Mouse (Mus musculus): Measurements from ENCODE around the gene Gzmg. TPM values are rescaled to one million over a fixed set of nuclear protein-coding genes. Genes with fewer than 3 reads are reported as not detected.
"Not testable (repeated sequence)": the region's sequence is repeated elsewhere in the genome, so short reads cannot be mapped to it uniquely, and the experiment has no call there.

Gene Gzmg
- polyA plus RNA-seq, 2 experiments, result not detected

DNA sequence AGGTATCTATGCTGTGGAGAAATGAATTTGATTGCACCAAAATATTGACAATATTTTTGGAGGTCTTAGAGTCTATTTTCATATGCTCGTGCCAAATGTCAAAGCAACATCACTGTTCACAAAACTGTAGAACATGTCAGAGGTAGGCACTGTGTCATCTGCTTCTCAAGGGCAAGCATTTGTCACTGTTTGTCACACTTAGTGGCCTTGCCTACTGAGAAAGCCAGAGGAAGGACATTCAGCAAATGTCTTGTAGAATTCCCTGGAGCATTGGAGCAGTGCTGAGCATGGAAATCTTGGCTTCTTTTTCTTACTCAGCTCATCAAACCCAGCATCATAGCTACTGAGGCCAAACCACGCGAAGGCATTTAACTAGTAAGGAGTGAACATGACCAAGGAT is 35.9 kb downstream of the Gzmg start:
- Histone ChIP-seq H3K27me3 (ENCODE audit: control insufficient read depth, insufficient read depth, low read length) (no peaks in the 10 kb centered on the region), H3K4me3 (ENCODE audit: insufficient read depth in 1 of 2, low read depth in 2 of 2, low read length in 2 of 2) (no peak overlapping the region), H3K36me3 (replicated peaks; ENCODE audit: control insufficient read depth, insufficient read depth, low read depth) (no peaks in the 10 kb centered on the region), H3K9ac (replicated peaks) (no peak overlapping the region), H3K4me1 (replicated peaks; ENCODE audit: control insufficient read depth in 2 of 2, insufficient read depth in 2 of 2, low read length in 1 of 2) (no peaks in the 10 kb centered on the region), H3K27ac (no peak overlapping the region), H3K4me2 (ENCODE audit: low read depth) (no peak overlapping the region), H3K9me3 (ENCODE audit: control insufficient read depth, low read length) (no peaks in the 10 kb centered on the region)
- TF ChIP-seq CTCF (IDR thresholded peaks at IDR 0.05; ENCODE audit: low read depth), result no peak
- TF ChIP-seq EP300 (IDR thresholded peaks at IDR 0.05; ENCODE audit: low read depth), result no peak
- no peak for DNase-seq (ENCODE audit: low read depth in 3 of 3, low spot score in 3 of 3)
- ATAC-seq (ENCODE audit: insufficient read depth), result no peak
- 62% methylated on average over 3 of the region's 3 CpGs for WGBS (ENCODE audit: insufficient replicate concordance)

GRCm38 (mm10) chr14:56120525-56120924 is 38.9 kb downstream of the Gzmg start, which contains the start of gene Gzme:
Gene Gzme (minus strand): TSS chr14:56120625.
- H3K9ac ChIP-seq (replicated peaks), result no peak within 1 kb of the TSS
- no peaks in the 10 kb centered on the region for H3K27me3 ChIP-seq (ENCODE audit: control insufficient read depth, insufficient read depth, low read length)
- ATAC-seq (ENCODE audit: insufficient read depth), result no peak
- no peak for DNase-seq (ENCODE audit: low read depth in 3 of 3, low spot score in 3 of 3)
- H3K27ac ChIP-seq, result no peak within 1 kb of the TSS
- H3K36me3 ChIP-seq (replicated peaks; ENCODE audit: control insufficient read depth, insufficient read depth, low read depth), result no peaks in the 10 kb centered on the region
- H3K9me3 ChIP-seq (ENCODE audit: control insufficient read depth, low read length), result no peaks in the 10 kb centered on the region
- no peak within 1 kb of the TSS for H3K4me2 ChIP-seq (ENCODE audit: low read depth)
- H3K4me1 ChIP-seq (replicated peaks; ENCODE audit: control insufficient read depth in 2 of 2, insufficient read depth in 2 of 2, low read length in 1 of 2), result no peaks in the 10 kb centered on the region
- TF ChIP-seq EP300 (IDR thresholded peaks at IDR 0.05; ENCODE audit: low read depth) (no peak), CTCF (IDR thresholded peaks at IDR 0.05; ENCODE audit: low read depth) (no peak)
- no peak within 1 kb of the TSS for H3K4me3 ChIP-seq (ENCODE audit: insufficient read depth in 1 of 2, low read depth in 2 of 2, low read length in 2 of 2)

GRCm38 (mm10) chr14:56115531-56116310 is 43.7 kb downstream of the Gzmg start:
- 69% methylated on average over 33 of the region's 33 CpGs for WGBS (ENCODE audit: insufficient replicate concordance)
- not testable (repeated sequence) for H3K4me1 ChIP-seq (replicated peaks; ENCODE audit: control insufficient read depth in 2 of 2, insufficient read depth in 2 of 2, low read length in 1 of 2); H3K4me2 ChIP-seq (ENCODE audit: low read depth); H3K36me3 ChIP-seq (replicated peaks; ENCODE audit: control insufficient read depth, insufficient read depth, low read depth); DNase-seq (ENCODE audit: low read depth in 3 of 3, low spot score in 3 of 3); H3K27ac ChIP-seq; H3K9me3 ChIP-seq (ENCODE audit: control insufficient read depth, low read length); ATAC-seq (ENCODE audit: insufficient read depth); H3K4me3 ChIP-seq (ENCODE audit: insufficient read depth in 1 of 2, low read depth in 2 of 2, low read length in 2 of 2); H3K9ac ChIP-seq (replicated peaks); H3K27me3 ChIP-seq (ENCODE audit: control insufficient read depth, insufficient read depth, low read length)

Other genes starting within 250 kb of the Gzmg start
- gene Cma1, start 214.9 kb downstream of the Gzmg start, polyA plus RNA-seq (2012; rRNA removed), result 0.12 and 0.13 TPM in 2 replicates
- 0.15 and 0.25 TPM in 2 replicates for gene Cma1, start 214.9 kb downstream of the Gzmg start, polyA plus RNA-seq (2014; fragmentation: Nextera tagmentation; extraction: Ambion mirVana)
- gene Cma2, start 208.6 kb downstream of the Gzmg start, polyA plus RNA-seq (2012; rRNA removed), result not detected in 2 replicates
- gene Cma2, start 208.6 kb downstream of the Gzmg start, polyA plus RNA-seq (2014; fragmentation: Nextera tagmentation; extraction: Ambion mirVana), result not detected in 2 replicates
- not detected in 2 replicates for gene Mcpt1, start 141.6 kb downstream of the Gzmg start, polyA plus RNA-seq (2012; rRNA removed)
- not detected in 2 replicates for gene Mcpt1, start 141.6 kb downstream of the Gzmg start, polyA plus RNA-seq (2014; fragmentation: Nextera tagmentation; extraction: Ambion mirVana)
- not detected in 2 replicates for gene Mcpt9, start 129.1 kb downstream of the Gzmg start, polyA plus RNA-seq (2012; rRNA removed)
- gene Mcpt9, start 129.1 kb downstream of the Gzmg start, polyA plus RNA-seq (2014; fragmentation: Nextera tagmentation; extraction: Ambion mirVana), result not detected in 2 replicates
- gene Mcpt2, start 117.5 kb downstream of the Gzmg start, polyA plus RNA-seq (2012; rRNA removed), result 0.06 and 0.11 TPM in 2 replicates
- gene Mcpt2, start 117.5 kb downstream of the Gzmg start, polyA plus RNA-seq (2014; fragmentation: Nextera tagmentation; extraction: Ambion mirVana), result 0.13 and 0.22 TPM in 2 replicates
- 0.04 TPM in 1 of 2 replicates, not detected in the other for gene Mcpt4, start 97.3 kb downstream of the Gzmg start, polyA plus RNA-seq (2012; rRNA removed)
- gene Mcpt4, start 97.3 kb downstream of the Gzmg start, polyA plus RNA-seq (2014; fragmentation: Nextera tagmentation; extraction: Ambion mirVana), result not detected in 2 replicates
- gene Mcpt8, start 74.3 kb downstream of the Gzmg start, polyA plus RNA-seq (2012; rRNA removed), result 0.79 and 4.6 TPM in 2 replicates
- 4.3 and 15.8 TPM in 2 replicates for gene Mcpt8, start 74.3 kb downstream of the Gzmg start, polyA plus RNA-seq (2014; fragmentation: Nextera tagmentation; extraction: Ambion mirVana)
- 32.2 and 32.6 TPM in 2 replicates for gene Ctsg, start 57.0 kb downstream of the Gzmg start, polyA plus RNA-seq (2012; rRNA removed)
- gene Ctsg, start 57.0 kb downstream of the Gzmg start, polyA plus RNA-seq (2014; fragmentation: Nextera tagmentation; extraction: Ambion mirVana), result 27.1 and 48.4 TPM in 2 replicates
- gene Gzme, start 39.0 kb downstream of the Gzmg start, polyA plus RNA-seq (2012; rRNA removed), result 0.10 TPM in 1 of 2 replicates, not detected in the other
- not detected in 2 replicates for gene Gzme, start 39.0 kb downstream of the Gzmg start, polyA plus RNA-seq (2014; fragmentation: Nextera tagmentation; extraction: Ambion mirVana)
- gene Gzmd, start 27.0 kb downstream of the Gzmg start, polyA plus RNA-seq (2012; rRNA removed), result 0.04 TPM in 1 of 2 replicates, not detected in the other
- not detected in 2 replicates for gene Gzmd, start 27.0 kb downstream of the Gzmg start, polyA plus RNA-seq (2014; fragmentation: Nextera tagmentation; extraction: Ambion mirVana)
- gene Gzmn, start 15.0 kb upstream of the Gzmg start, polyA plus RNA-seq (2012; rRNA removed), result not detected in 2 replicates
- not detected in 2 replicates for gene Gzmn, start 15.0 kb upstream of the Gzmg start, polyA plus RNA-seq (2014; fragmentation: Nextera tagmentation; extraction: Ambion mirVana)
- gene Gzmf, start 51.8 kb upstream of the Gzmg start, polyA plus RNA-seq (2012; rRNA removed), result 0.05 TPM in 1 of 2 replicates, not detected in the other
- not detected in 2 replicates for gene Gzmf, start 51.8 kb upstream of the Gzmg start, polyA plus RNA-seq (2014; fragmentation: Nextera tagmentation; extraction: Ambion mirVana)
- gene Gzmc, start 75.1 kb upstream of the Gzmg start, polyA plus RNA-seq (2012; rRNA removed), result not detected in 2 replicates
- gene Gzmc, start 75.1 kb upstream of the Gzmg start, polyA plus RNA-seq (2014; fragmentation: Nextera tagmentation; extraction: Ambion mirVana), result not detected in 2 replicates
- gene Gzmb, start 102.7 kb upstream of the Gzmg start, polyA plus RNA-seq (2012; rRNA removed), result 0.06 and 0.17 TPM in 2 replicates
- 0.18 TPM in 1 of 2 replicates, not detected in the other for gene Gzmb, start 102.7 kb upstream of the Gzmg start, polyA plus RNA-seq (2014; fragmentation: Nextera tagmentation; extraction: Ambion mirVana)
- not detected in 2 replicates for gene Atp12a, start 205.5 kb upstream of the Gzmg start, polyA plus RNA-seq (2012; rRNA removed)
- gene Atp12a, start 205.5 kb upstream of the Gzmg start, polyA plus RNA-seq (2014; fragmentation: Nextera tagmentation; extraction: Ambion mirVana), result not detected in 2 replicates
- gene Rnf17, start 243.0 kb upstream of the Gzmg start, polyA plus RNA-seq (2012; rRNA removed), result 0.52 and 0.97 TPM in 2 replicates
- gene Rnf17, start 243.0 kb upstream of the Gzmg start, polyA plus RNA-seq (2014; fragmentation: Nextera tagmentation; extraction: Ambion mirVana), result 0.81 and 1.1 TPM in 2 replicates